Mouse (Mus musculus): Measurements from ENCODE around the gene 4933425L06Rik. TPM values are rescaled to one million over a fixed set of nuclear protein-coding genes. Genes with fewer than 3 reads are reported as not detected.

The 4933425L06Rik gene
- total RNA-seq, 2 experiments from 2014 or later: not detected

GRCm38 (mm10) chr13:105134397-105134796 lies 52.5 kb downstream of the 4933425L06Rik start:
- no peak for DNase-seq

GRCm38 (mm10) chr13:105139881-105140280 lies 58.0 kb downstream of the 4933425L06Rik start:
- DNase-seq: no peak

GRCm38 (mm10) chr13:105146827-105147226 lies 64.9 kb downstream of the 4933425L06Rik start:
- no peak for DNase-seq

GRCm38 (mm10) chr13:105147795-105148418 lies 66.0 kb downstream of the 4933425L06Rik start:
- no peak for DNase-seq

GRCm38 (mm10) chr13:105150006-105150405 lies 68.1 kb downstream of the 4933425L06Rik start:
- no peak for DNase-seq

GRCm38 (mm10) chr13:105153955-105154354 lies 72.0 kb downstream of the 4933425L06Rik start:
- peak; percentile 7 to 35 for DNase-seq

- no peak for DNase-seq
Observed at GRCm38 (mm10) chr13:105165441-105165840, 83.5 kb downstream of the 4933425L06Rik start.

Other genes with a start within 250 kb of the 4933425L06Rik start
- gene Shisal2b, start 218.2 kb upstream of the 4933425L06Rik start, total RNA-seq (2021): not detected
- gene Rgs7bp, start 27.2 kb upstream of the 4933425L06Rik start, total RNA-seq (2021): 1 to 10 TPM; 1.1 to 1.3 TPM
- gene Rnf180, start 212.7 kb downstream of the 4933425L06Rik start, total RNA-seq (2021): 10 to 100 TPM; 12.7 to 16.2 TPM

Measured in adrenal gland, postnatal 36 days (tissue).